Mouse (Mus musculus): ENCODE measurements around the gene Tmem125.

DNA sequence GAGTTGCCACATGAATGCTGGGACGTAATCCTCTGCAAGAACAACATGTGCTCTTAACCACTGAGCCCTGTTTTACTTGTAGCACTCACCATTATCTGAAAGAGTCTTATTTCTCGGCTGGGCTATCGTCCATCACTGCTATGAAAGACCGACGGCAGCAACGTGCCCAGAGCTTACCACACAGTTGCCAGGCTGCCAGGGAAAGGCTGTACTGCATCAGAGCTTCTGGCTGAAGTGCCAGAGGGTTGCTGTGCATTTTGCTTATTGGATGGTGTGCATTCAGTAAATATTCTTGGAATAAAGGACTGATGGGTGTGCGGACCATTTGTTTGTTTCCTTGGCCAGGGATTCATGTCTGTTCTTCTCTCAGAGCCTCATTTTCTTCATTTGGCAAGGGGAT, 19.9 kb downstream of the Tmem125 start:
- TF ChIP-seq CTCF (IDR thresholded peaks at IDR 0.05; ENCODE audit: low read depth) (no peak), EP300 (optimal IDR thresholded peaks at IDR 0.05) (no peak)

Data from stomach, postnatal 0 days (tissue).